Mouse (Mus musculus): Measurements from ENCODE around the gene Pum3. TPM values are rescaled to one million over a fixed set of nuclear protein-coding genes. Genes with fewer than 3 reads are reported as not detected.
"Not testable (repeated sequence)": the region's sequence is repeated elsewhere in the genome, so short reads cannot be mapped to it uniquely, and the experiment has no call there.

Pum3 gene
- total RNA-seq, 2 experiments from 2014 or later: 64.0 to 68.9 TPM

DNA sequence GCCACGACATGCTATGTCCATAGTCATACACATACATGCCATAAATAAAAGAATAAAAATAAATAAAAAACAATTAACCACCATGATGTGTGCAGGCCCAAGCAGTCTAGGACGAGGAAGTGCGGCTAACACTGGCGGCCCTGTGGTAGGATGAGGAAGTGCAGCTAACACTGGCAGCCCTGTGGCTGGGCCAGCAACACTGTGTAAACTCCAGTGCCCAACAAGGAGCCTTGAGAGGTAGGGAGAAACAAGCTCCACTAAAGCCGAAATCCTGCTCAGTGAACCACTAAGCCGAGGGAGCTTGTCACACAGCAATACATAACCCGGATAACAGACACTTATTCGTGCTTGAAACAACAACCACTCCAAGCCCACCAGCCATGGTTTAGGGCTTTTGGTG, 34.1 kb downstream of the Pum3 start:
- no peak for DNase-seq (ENCODE audit: low spot score in 2 of 2)

DNA sequence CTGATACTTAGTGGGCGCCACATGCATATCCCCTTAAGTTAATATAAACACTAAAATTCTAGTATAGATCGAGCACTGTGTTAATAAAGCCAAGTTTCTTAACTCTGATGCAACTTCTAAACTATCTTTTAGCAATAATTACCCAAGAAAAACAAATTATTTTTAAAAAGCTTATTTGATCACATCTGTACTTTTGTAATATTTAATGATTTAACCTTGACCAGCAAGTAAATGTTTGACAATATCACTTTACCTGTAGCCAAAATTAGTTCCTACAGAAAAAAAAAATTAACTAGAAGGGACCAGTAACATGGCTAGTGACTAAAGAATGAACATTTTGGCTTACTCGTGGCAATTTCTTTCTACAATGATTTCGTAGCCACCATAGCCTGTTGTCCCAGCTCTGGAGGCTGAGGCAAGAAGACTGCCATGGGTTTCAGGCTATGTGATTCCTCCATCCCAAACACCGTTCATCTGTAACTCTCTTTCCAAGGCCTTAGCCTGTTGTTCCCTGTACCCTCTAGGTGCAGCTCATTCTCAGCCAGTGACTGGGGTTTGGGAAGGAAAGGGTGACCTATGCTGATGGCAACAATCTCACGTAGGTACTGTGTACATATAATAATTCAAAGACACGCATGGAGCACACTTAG, 35.2 kb downstream of the Pum3 start:
- no peak for DNase-seq (ENCODE audit: low spot score in 2 of 2)

DNA sequence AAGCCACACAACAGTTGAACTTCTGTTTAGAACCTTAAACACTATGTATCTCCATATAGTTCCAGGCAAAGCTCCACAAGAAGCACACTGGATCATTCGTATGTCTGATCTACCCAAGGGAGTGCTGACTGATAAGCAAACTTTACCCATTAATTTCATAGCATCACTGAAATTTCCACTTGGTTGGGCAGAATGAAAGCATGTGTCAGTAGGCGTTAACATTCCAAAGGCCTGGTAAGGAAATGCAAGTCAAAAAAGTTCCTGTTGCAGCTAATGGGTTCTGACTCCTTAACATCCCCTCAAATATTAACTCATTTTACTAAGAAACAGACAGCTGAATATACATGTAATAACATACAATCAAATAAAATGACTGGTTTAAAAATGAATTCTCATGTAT, 37.2 kb downstream of the Pum3 start:
- no peak for DNase-seq (ENCODE audit: low spot score in 2 of 2)

DNA sequence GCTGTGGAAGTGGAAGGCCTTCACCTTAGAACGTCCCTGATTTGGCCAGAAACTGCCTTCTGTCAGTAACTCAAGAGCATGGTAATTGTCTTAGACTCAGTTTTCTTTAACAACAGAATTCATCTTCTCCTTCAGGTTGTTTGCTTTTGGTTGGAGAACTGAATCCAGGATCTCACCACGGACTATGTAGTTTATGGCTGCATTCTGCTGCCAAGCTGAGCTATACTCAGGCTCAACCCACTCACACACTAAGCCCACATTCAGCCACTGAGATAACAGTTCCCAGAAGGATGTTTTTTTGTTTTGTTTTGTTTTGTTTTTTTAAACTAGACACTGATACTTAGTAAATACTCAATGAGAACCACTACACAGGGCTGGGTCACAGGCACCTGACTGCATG, 38.3 kb downstream of the Pum3 start:
- DNase-seq (ENCODE audit: low spot score in 2 of 2): no peak

DNA sequence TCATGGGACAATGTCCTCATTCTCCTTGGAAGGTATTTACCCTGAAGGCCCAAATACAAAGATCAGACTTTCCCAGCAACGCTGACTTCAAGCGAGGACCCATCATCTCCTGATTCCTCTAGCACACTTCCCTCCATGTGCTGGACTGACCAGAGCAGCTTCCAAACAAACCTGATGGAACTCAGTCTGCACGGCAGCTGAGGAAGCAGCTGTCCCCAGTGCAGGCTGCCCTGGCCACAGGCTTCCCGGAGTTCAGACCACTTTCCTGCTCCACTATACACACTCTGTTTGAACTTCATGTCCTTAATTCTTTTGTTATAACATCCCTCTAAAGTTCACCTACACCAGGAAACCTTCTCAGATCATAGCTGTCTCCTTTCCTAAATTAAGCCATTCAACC, 40.1 kb downstream of the Pum3 start:
- DNase-seq (ENCODE audit: low spot score in 2 of 2): not testable (repeated sequence)

DNA sequence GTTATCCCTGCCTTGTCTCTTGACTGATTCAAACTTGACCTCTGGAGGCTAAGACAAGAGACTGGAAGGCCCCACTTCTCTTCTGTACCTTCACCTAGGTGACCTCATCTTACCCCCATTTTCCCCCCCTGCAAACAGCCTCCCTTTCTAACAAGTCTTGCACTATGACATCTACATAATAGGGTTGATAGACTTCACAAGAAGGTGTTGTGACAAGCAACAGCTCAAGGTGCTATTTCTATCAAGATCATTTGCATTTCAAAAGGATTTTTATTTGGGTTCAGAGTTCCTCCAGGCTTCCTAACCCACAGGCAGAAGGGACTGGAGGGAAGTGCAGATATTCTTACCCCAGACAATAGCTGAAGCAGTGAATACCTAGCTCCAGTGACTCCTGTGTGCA, 44.3 kb downstream of the Pum3 start:
- DNase-seq (ENCODE audit: low spot score in 2 of 2): no peak

DNA sequence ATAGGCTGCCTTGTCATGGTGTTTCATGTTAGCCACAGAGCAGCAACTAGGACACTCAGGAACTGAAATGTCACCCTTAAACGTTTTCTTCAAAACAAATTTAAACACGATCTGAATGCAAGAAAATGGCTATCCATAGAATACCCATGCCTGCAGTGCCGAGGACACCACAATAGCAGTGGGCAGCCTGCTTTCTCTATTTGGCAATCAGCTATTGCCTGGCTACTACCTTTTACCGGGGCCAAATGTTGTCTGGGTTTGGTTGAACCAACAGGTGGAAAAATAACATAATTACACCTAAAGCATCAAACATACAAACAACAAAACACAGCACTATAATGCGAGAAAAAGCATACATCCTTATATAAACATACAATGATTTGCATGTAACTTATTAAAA, 46.4 kb downstream of the Pum3 start:
- DNase-seq (ENCODE audit: low spot score in 2 of 2): no peak

DNA sequence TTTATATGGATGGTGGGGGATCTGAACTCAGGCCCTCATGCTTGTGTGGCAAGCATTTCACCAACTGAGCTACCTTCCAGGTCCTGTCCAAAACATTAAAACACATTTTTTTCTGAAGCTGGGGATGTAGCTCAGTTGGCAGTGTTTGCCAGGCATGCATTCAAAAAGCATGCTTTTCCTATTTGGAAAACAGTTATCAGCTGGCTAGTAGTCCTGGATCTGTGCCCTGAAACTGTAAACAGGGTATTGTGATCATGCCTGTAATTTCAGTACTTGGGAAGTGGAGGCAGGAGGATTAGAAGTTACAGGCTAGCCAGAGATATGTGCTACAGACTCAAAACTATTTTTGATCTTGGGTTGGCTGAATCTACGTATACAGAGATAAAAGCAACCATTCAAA, 47.5 kb downstream of the Pum3 start:
- DNase-seq (ENCODE audit: low spot score in 2 of 2): peak in 1 of 2 experiments; percentile 54

DNA sequence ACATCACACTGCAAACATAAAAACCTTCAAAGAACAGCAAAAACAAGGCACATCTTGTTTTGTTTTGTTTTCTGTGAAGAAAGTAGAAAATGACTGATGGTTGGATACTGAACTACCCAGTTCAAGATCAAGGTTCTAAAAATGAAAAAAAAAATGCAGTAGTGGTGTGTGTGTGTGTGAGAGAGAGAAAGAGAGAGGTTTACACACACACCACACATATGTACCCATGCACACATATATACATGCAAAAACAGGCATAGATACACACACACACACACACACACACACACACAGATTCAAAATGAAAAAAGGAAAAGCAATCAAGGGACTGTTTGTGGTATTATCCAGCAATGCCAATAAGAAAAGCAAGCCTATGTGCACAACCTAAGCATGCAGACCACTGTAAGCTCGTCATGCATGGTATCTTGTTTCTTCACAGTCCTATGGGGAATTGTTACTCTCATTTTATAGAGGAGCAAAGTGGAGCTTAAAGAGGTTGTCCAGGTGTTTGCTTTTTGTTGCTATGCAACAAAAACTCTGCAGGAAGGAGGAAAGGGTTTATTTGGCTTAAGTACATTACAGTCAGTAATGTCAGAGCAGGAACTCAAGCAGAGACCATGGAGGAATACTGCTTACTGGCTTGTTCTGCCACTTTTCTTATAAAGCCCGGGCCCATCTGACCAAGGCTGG, 49.8 kb downstream of the Pum3 start:
- no peak for DNase-seq (ENCODE audit: low spot score in 2 of 2)

DNA sequence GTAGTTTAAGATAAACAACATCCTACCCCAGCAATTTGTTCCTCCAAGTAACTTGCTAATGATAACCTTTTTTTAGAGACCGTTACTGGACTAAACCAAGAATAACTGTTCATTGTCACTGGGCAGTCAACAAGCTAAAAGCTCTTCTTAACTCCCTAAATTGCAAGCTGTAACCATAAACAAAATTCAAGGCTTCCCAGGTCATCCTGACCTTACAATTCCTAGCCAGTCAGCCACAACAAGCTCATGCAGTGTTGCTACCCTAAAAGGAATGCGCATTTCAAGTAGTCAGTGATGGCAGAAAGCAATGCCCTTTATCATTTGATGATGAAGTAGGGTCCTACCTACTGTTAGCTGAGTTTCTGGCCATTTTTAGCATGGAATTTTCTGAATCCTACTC, 58.8 kb downstream of the Pum3 start:
- DNase-seq (ENCODE audit: low spot score in 2 of 2): no peak

DNA sequence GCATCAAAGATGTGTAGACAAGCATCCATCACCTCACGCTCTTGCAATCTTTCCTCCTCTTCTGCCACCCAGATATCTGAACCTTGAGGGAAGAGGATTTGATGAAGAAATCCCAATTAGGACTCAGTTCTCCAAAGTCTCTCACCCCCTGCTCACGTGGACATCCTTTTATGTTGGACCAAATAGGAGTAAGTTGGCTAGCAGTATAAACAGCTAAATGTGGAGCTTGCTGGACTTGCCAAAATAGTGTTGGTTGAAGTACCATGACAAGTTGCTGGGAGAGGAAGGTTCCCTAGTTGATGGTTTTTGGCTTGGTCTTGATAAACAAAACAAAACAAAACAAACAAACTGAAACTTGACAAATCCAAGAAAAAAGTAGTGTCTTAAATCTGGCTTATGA, 59.5 kb downstream of the Pum3 start:
- no peak for DNase-seq (ENCODE audit: low spot score in 2 of 2)

DNA sequence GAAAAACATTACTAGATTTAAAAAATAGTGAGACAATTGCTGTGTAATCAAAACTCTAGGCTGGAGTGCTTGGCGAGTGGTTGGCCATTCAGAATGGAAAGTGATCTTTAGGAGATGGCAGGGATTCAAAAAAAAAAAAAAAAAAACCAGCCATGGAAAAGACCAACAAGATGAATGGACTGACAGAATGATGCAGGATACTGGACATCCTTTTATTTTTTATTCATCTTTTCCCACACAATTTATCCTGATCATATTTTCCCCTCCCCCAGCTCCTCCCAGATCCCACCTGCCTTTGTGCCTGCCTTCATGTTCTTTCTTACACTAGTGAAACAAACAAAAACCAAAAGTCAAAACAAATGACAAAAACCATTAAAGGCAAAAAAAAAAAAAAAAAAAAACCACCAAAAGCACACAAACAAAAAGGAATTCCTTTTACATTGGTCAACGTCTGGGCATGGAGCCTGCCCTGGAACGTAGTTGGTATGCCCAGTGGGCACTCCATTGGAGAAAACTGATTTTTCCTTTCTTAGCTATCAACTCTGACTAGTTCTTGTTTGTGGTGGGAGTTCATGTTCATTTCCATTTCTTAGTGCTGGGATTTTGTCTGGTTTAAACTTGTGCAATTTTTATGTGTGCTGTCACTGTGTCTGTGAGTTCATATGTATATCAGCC, 60.0 kb downstream of the Pum3 start:
- no peak for DNase-seq (ENCODE audit: low spot score in 2 of 2)

DNA sequence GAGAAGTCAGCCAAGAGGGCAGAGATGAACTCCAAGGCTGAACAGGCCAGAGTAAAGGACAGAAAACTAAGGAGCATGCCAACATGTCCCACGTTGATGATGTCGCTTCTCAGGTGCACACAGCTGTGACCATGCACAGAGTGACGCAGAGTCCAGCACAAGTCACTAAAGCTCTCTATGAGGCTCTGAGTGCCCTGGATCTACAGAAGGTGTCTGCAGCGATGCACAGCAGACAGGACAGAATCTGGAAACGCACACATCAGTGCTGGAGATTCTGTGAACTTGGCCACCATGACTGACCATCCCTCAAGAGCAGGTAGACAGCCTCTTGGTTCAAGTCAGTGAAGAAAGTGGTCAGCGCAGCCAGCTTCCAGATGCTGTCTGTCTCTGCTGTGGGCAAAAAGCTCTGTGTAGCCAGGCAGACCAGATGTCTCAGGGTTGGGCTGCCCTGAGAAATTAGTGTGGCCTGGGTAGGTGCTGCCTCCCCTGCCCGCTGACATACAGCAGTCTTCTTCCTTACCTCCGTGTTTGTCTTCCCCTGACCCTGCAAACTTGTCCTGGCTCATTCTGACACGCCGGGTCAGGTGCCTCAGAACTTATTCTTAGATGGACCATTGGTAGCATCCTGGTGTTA, 63.4 kb downstream of the Pum3 start:
- no peak for DNase-seq (ENCODE audit: low spot score in 2 of 2)

DNA sequence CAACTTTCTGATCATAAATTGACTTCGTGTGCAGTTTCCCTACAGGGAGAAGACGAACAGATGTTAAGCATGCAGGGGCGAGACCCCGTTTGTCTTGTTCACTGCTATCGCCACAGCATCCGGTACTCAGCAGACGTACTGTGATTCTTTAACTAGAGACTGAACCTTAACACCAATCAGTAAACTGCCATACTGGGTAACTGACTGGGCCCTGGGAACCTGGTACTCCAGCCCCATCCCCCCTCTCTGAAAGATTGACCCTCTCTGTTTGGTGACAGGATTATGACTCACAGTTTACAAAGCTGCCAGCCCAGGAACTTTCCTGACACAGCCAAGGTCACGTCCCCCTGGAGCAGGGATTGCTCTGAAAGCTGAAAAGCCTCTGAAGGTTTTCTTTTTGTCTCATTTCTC, 65.1 kb downstream of the Pum3 start:
- DNase-seq (ENCODE audit: low spot score in 2 of 2): no peak

DNA sequence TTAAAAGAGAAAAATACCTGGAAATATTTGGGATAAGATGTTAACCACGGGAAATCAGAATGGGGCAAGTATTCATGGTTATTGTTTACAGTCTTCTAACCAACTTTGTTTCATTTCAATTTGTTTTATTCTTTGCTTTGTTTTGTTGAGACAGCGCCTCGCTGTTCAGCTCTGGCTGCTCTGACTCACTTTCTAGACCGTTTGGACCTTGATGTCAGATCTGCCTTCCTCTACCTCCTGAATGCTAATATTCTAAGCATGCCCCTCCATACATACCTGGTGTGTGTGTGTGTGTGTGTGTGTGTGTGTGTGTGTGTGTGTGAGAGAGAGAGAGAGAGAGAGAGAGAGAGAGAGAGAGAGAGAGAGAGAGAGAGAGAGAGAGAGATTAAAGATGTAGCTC, 65.7 kb downstream of the Pum3 start:
- no peak for DNase-seq (ENCODE audit: low spot score in 2 of 2)

DNA sequence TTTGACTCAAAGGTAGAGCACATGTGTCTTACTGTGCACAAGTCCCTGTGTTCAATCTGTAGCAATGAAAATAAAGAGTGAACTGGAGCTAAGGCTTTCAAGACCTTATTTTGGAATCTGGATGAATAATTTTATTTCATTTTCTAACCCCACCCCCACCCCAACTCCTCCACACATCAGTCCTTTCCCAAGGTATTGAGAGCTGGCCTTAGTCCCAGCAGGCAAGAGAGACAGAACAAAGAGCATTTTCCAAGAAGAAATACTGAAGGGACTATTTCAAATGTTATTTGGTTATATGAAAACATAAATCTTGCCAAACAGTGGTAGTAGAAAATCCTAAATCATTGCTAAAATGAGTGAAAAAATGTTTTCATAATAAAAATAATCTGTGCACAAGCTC, 69.2 kb downstream of the Pum3 start:
- DNase-seq (ENCODE audit: low spot score in 2 of 2): no peak

DNA sequence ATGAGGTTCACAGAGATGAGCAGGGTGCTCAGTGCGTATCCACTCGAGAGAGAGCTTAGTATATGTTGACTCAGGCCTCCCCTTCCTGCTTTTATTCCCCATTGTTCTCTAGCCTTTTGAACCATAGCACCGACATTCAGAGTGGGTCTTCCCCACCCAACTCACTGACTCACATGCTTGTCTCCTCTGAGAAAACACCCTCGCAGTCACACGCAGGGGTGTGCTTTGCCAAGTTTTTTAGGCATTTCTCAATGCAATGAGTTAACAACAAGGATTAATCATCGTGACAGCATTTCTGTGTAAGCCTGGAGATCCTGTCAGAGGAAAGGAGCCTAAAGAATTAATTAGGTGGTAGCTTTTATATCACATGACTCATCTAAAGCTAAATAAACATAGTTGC, 77.9 kb downstream of the Pum3 start:
- peak in 1 of 2 experiments; percentile 11 for DNase-seq (ENCODE audit: low spot score in 2 of 2)

DNA sequence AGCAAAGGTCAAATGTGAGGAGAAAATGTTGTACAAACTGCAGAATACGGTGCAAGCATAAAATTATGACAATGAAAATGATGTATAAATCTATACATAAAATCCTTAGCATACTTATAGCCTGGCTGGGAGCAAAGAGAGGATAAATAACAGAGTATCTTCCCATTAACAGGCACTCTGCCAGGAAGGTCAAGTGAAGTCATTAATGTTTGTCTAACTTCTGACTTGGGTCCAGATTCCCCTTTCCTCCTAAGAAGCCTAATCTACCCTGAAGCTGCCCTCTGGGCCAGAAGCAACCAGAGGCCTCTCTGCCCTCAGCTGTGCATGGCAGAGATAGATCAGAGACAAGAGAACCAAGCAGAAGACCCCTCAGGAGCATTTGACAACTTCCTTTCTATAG, 83.1 kb downstream of the Pum3 start:
- no peak for DNase-seq (ENCODE audit: low spot score in 2 of 2)

Data from layer of hippocampus, postnatal 14 days (tissue).